Mouse (Mus musculus) heart, embryonic 13.5 days (tissue): ENCODE measurements around the gene Spcs2. TPM values are rescaled to one million over a fixed set of nuclear protein-coding genes. Genes with fewer than 3 reads are reported as not detected.

ENCODE experiments used
- ATAC-seq: fragments of 200-750 bp; cut with Nextera tagmentation; 2 replicates; pipeline ENCODE4 v1.8.0; 2017; ENCODE audit warnings: moderate TSS enrichment; ENCODE audit not compliant: insufficient number of reproducible peaks, low FRiP score, low TSS enrichment; ENCODE audit errors: extremely low read depth
- H3K27ac ChIP-seq: fragments of 300-500 bp; sonication (generic); replicated peaks from 2 replicates; pipeline ENCODE4 v1.5.1; 2015; ENCODE audit warnings: moderate library complexity, mild to moderate bottlenecking, inconsistent platforms
- H3K27me3 ChIP-seq: fragments of 300-500 bp; sonication (generic); replicated peaks from 2 replicates; pipeline ENCODE4 v1.6.1; 2015; ENCODE audit warnings: mild to moderate bottlenecking, inconsistent platforms
- H3K36me3 ChIP-seq: fragments of 300-500 bp; sonication (generic); 2 replicates; pipeline ENCODE4 v1.6.1; 2015; ENCODE audit warnings: mild to moderate bottlenecking, inconsistent platforms
- H3K4me1 ChIP-seq: fragments of 300-500 bp; sonication (generic); 2 replicates; pipeline ENCODE4 v1.6.1; 2015; ENCODE audit warnings: inconsistent platforms
- H3K4me2 ChIP-seq: fragments of 300-500 bp; sonication (generic); 2 replicates; pipeline ENCODE4 v1.6.1; 2015; ENCODE audit warnings: inconsistent platforms, mild to moderate bottlenecking, moderate library complexity
- H3K4me3 ChIP-seq: fragments of 300-500 bp; sonication (generic); 2 replicates; pipeline ENCODE4 v1.5.1; 2015; ENCODE audit warnings: moderate library complexity, mild to moderate bottlenecking, inconsistent platforms
- H3K9ac ChIP-seq: fragments of 300-500 bp; sonication (generic); 2 replicates; pipeline ENCODE4 v1.6.1; 2015; ENCODE audit warnings: inconsistent platforms, mild to moderate bottlenecking, moderate library complexity
- H3K9me3 ChIP-seq: fragments of 300-500 bp; sonication (generic); 2 replicates; pipeline ENCODE4 v1.6.1; 2016; ENCODE audit warnings: inconsistent platforms
- WGBS: fragments of 180-500 bp; shearing (Covaris S2); methylation state at CpG from one replicate; pipeline ENCODE4 v1.1.7; 2015; ENCODE audit warnings: mixed read lengths; 5-methylcytosine and 5-hydroxymethylcytosine counted together
- polyA plus RNA-seq: library from polyadenylated mRNA; unstranded; fragments of >200 nt; fragmentation: Nextera tagmentation; extraction: Ambion mirVana; gene quantifications from 2 replicates; pipeline ENCODE4 v1.2.1, GENCODE M21; 2015

The Spcs2 gene
- polyA plus RNA-seq, 1 experiment from 2014 or later: 187 TPM

DNA sequence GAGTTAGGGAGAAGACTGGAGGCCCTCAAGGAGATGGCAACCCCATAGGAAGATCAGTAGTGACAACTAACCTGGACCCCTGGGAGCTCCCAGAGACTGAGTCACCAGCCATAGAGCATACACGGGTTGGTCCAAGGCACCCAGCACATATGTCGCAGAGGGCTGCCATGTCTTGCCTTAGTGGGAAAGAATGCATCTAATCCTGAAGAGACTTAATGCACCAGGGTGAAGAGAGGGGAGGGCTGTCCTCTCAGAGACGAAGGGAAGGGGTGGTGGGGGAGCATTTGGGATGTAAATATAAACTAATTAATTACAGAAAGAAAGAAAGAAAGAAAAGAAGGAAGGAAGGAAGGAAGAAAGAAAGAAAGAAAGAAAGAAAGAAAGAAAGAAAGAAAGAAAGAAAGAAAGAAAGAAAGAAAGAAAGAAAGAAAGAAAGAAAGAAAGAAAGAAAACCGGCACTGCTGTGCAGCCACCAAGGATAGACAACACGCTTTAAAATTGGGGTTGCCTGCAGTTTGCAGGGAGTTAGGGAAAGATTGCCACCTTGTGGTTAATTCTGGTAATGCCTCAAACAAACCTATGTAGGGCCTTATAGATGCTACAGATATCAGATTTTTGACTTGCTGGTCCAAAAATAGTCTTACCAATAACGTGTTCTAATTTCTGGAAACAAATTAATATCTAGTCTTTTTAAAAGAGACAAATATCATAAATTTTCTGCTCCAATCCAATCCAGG, 65.2 kb downstream of the Spcs2 start:
- Histone ChIP-seq H3K27ac (no peak overlapping the region), H3K9me3 (no peaks in the 10 kb centered on the region), H3K4me2 (no peak overlapping the region), H3K36me3 (no peaks in the 10 kb centered on the region), H3K4me3 (no peak overlapping the region), H3K9ac (no peak overlapping the region), H3K4me1 (peaks cover 14% of the 10 kb centered on the region), H3K27me3 (peaks cover 48% of the 10 kb centered on the region)
- 35% methylated on average over 6 of the region's 6 CpGs for WGBS
- ATAC-seq: no peak

DNA sequence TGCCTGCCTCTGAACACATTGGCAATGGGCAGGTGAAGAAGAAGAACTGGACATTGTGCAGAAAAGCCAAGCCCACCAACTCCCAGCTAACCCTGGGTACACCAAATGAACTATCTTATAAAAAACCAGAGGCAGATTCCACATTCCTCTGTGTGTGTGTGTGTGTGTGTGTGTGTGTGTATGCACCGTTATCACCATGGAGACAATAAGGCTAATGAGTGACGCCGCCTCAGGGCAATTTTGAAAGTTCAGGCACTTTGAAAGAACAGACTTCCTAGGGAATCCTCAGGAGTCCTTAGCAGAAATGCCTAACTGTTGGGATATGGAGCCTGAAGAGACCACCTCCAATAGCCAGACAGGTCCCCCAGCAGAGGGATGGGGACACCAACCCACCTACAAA, 66.0 kb downstream of the Spcs2 start:
- H3K9ac ChIP-seq: no peak overlapping the region
- H3K27me3 ChIP-seq: peaks cover 48% of the 10 kb centered on the region
- H3K9me3 ChIP-seq: no peaks in the 10 kb centered on the region
- H3K27ac ChIP-seq: no peak overlapping the region
- H3K36me3 ChIP-seq: no peaks in the 10 kb centered on the region
- H3K4me2 ChIP-seq: no peak overlapping the region
- WGBS: 80% methylated on average over 3 of the region's 3 CpGs
- no peak overlapping the region for H3K4me3 ChIP-seq
- H3K4me1 ChIP-seq: peaks cover 14% of the 10 kb centered on the region
- ATAC-seq: no peak

DNA sequence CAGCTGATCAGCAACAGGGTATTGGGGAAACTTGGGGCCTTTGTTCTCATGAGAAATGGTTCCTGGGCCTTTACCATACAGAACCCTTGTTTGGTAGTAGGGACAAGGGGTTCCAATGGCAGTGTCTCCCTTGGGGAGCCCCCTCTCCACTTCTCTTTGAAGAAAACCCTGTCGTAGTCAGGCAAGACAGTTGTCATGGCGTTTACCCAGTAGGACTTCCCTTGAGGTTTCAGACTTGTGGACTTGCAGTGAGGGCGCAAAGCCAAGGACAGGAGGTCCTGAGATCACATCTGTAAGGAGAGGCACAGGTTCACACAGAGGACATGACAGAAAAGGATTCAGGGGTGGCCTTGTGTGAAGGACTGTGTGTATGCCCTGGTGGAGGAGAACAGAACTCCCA, 66.8 kb downstream of the Spcs2 start:
- H3K36me3 ChIP-seq: no peaks in the 10 kb centered on the region
- no peak overlapping the region for H3K9ac ChIP-seq
- no peak overlapping the region for H3K4me3 ChIP-seq
- ATAC-seq: no peak
- WGBS: 76% methylated on average over 3 of the region's 3 CpGs
- no peak overlapping the region for H3K4me2 ChIP-seq
- H3K27me3 ChIP-seq: peaks cover 48% of the 10 kb centered on the region
- H3K4me1 ChIP-seq: peaks cover 14% of the 10 kb centered on the region
- H3K27ac ChIP-seq: no peak overlapping the region
- H3K9me3 ChIP-seq: no peaks in the 10 kb centered on the region

DNA sequence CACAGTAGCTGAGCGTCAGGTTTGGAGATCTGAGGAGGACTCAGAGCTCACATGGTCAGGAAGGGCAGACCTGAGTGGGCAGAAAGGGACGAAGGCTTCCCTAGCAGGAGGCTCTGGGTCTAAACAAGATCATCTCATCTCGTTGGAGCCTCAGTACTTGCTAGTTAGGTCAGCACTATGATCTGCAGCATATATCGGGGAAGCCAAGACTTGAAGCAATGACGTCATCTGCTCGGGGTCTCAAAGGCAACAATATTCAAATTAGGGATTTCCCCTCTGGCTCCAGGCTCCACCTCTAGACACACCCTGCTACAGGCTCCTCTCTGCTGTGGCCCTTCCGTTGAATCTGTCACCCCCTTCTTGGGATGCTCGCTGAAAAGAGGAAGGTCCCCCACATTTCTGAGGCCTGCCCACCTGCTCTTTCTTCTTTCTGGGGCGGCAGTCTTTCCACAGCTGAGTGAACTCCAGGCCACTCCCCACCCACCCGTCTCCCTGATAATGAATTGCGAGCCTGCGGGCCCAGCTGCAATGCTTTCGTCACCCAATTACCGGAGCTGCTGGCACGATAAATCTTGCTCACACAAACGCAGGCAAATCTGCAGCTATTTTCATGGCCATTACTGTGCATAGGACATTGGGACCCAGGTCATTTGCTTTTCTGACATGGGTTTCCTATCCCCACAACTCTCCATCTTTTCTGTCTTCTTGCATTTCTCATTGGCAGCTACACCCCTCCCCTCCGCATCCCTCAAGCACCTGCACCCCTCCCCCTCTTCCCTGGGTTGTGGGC, 67.9 kb downstream of the Spcs2 start:
- ATAC-seq: no peak
- 0 out of 2 replicates have a peak overlapping the region, but pooled peaks have one; percentile 58 for H3K9ac ChIP-seq
- no peaks in the 10 kb centered on the region for H3K9me3 ChIP-seq
- H3K4me3 ChIP-seq: peak overlapping the region; percentile 17; the same call in 1 of the 2 replicates
- H3K36me3 ChIP-seq: no peaks in the 10 kb centered on the region
- H3K4me2 ChIP-seq: peak overlapping the region; percentile 51
- WGBS: 14% methylated on average over 17 of the region's 17 CpGs
- H3K27ac ChIP-seq: no peak overlapping the region
- peaks cover 14% of the 10 kb centered on the region for H3K4me1 ChIP-seq
- peaks cover 48% of the 10 kb centered on the region for H3K27me3 ChIP-seq

DNA sequence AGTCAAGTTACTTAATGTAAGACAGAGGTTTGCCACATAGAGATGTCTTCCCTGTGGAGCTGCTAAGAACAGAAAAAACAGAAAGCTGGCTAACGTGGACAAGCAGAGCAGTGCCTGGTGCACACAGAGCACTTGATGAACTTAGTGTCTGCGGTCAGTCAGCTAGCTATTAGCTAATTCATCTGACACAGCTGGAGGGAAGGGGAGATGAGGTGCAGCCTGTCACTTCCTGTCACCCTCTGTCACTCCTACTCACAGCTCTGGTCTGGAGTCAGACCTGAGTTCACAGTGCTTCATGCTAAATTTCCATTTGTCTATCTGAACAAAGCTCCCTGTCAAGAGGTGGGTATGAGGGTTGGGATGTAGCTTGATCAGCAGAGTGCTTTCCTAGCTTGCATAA, 69.2 kb downstream of the Spcs2 start:
- Histone ChIP-seq H3K4me3 (no peak overlapping the region), H3K27ac (no peak overlapping the region), H3K4me1 (peaks cover 14% of the 10 kb centered on the region), H3K27me3 (peaks cover 42% of the 10 kb centered on the region), H3K36me3 (no peaks in the 10 kb centered on the region), H3K4me2 (no peak overlapping the region), H3K9me3 (no peaks in the 10 kb centered on the region), H3K9ac (no peak overlapping the region)
- ATAC-seq: no peak
- WGBS: 53% methylated on average over 2 of the region's 2 CpGs

DNA sequence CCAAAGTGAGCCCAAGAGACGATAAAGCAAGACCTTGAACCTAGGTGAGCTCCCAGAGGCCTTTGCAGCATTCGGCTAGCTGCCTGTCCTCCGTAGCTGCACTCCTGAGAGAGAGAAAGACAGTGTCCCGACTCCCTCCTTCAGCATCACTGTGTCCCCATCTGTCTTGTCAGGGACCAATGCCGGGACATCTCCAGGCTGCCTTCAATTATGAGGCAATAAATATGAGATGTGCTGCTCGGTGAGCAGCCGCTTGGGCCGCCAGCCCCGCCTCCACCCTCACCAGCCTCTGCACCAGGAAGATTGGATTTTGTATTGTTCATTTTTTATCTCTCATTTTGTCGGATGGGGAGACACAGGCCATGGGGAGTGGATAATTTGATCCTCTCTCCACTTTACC, 72.4 kb downstream of the Spcs2 start:
- Histone ChIP-seq H3K4me2 (no peak overlapping the region), H3K4me1 (peaks cover 9% of the 10 kb centered on the region), H3K4me3 (no peak overlapping the region), H3K36me3 (no peaks in the 10 kb centered on the region), H3K9ac (no peak overlapping the region), H3K9me3 (no peaks in the 10 kb centered on the region), H3K27me3 (peaks cover 15% of the 10 kb centered on the region; the same call in 1 of the 2 replicates), H3K27ac (no peak overlapping the region)
- no peak for ATAC-seq
- 84% methylated on average over 10 of the region's 10 CpGs for WGBS

DNA sequence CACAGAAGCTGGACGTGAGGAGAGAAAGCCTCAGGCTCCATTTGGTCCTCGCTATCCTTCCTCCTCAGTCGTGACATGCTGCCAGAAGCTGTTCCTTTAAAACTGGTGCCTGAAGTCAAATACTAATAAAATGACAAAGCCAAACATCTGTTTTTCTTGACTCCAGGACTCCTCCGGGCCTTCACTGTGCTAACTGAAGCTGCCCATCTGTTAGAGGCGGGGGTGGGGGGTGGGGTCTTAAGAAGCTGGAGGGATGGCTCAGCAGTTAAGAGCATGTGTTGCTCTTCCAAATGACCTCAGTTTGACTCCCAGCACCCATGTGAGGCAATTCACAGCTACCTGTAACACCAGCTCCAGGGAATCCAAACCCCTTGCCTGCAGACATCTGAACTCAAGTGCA, 74.7 kb downstream of the Spcs2 start:
- WGBS: 41% methylated on average over 5 of the region's 5 CpGs
- Histone ChIP-seq H3K4me1 (no peaks in the 10 kb centered on the region), H3K4me2 (no peak overlapping the region), H3K27ac (no peak overlapping the region), H3K9me3 (no peaks in the 10 kb centered on the region), H3K9ac (no peak overlapping the region), H3K36me3 (no peaks in the 10 kb centered on the region), H3K27me3 (no peaks in the 10 kb centered on the region), H3K4me3 (no peak overlapping the region)
- ATAC-seq: no peak

DNA sequence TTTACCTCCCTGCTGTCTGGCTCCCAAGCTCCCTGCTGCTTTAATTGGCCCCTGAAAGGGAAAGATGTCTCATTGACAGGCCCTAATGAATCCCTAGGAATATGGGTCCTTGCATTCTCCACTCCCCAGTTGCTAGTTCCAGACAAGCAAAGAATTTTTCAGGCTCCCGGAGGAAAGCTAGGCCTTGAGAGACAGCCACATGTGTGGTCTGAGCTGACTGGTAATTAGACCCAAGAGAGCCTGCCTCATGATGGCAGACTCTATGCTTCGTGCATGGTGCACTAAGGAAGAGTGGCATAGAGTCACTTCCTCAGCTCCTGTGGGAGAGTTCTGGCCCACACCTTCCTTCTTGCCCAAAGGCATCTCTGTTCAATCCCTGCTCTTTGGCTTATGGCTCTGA, 75.3 kb downstream of the Spcs2 start:
- WGBS: 44% methylated on average over 2 of the region's 2 CpGs
- Histone ChIP-seq H3K4me2 (no peak overlapping the region), H3K27me3 (no peaks in the 10 kb centered on the region), H3K27ac (no peak overlapping the region), H3K4me3 (no peak overlapping the region), H3K9ac (no peak overlapping the region), H3K9me3 (no peaks in the 10 kb centered on the region), H3K4me1 (no peaks in the 10 kb centered on the region), H3K36me3 (no peaks in the 10 kb centered on the region)
- no peak for ATAC-seq

Other genes with a start within 250 kb of the Spcs2 start
- 0.78 and 1.7 TPM in 2 replicates for gene Tpbgl, start 236.4 kb downstream of the Spcs2 start, polyA plus RNA-seq
- gene Slco2b1, start 152.1 kb downstream of the Spcs2 start, polyA plus RNA-seq: 1.6 TPM in 2 replicates
- not detected in 2 replicates for gene Olfr520, start 133.2 kb downstream of the Spcs2 start, polyA plus RNA-seq
- gene Olfr521, start 100.0 kb downstream of the Spcs2 start, polyA plus RNA-seq: not detected in 2 replicates
- 3.1 and 3.9 TPM in 2 replicates for gene Neu3, start 35.0 kb downstream of the Spcs2 start, polyA plus RNA-seq
- 0.15 and 0.18 TPM in 2 replicates for gene Xrra1, start 4.3 kb downstream of the Spcs2 start, polyA plus RNA-seq
- gene Rnf169, start 117.0 kb upstream of the Spcs2 start, polyA plus RNA-seq: 2.7 and 2.8 TPM in 2 replicates
- gene Chrdl2, start 142.7 kb upstream of the Spcs2 start, polyA plus RNA-seq: 0.48 and 0.49 TPM in 2 replicates